Mouse (Mus musculus) ES-Bruce4 (cell line): ENCODE data around the gene Sult5a1.

Experiments used
- CTCF ChIP-seq: IDR thresholded peaks from one replicate; pipeline ENCODE4 v1.8.1; 2011; ENCODE audit warnings: low read depth, low read length
- EP300 ChIP-seq: IDR thresholded peaks from 2 replicates; pipeline ENCODE4 v1.6.1; 2011; ENCODE audit warnings: low read depth, low read length; ENCODE audit not compliant: insufficient read depth
- POLR2A ChIP-seq: IDR thresholded peaks from one replicate; pipeline ENCODE4 v1.8.1; 2011; ENCODE audit warnings: low read length; ENCODE audit not compliant: insufficient read depth

GRCm38 (mm10) chr8:123122059-123122458, 36.1 kb downstream of the Sult5a1 start:
- TF ChIP-seq CTCF (no peak), POLR2A (no peak), EP300 (no peak)
